Mouse (Mus musculus) adrenal gland, postnatal 14 days (tissue): ENCODE results near the gene Pmf1. TPM values are rescaled to one million over a fixed set of nuclear protein-coding genes. Genes with fewer than 3 reads are reported as not detected.
A peak's percentile ranks its signal among the peaks of the same experiment; 100 is the strongest.

Experiments used
- DNase-seq: peaks from one replicate; pipeline ENCODE4 v3.0.0; 2021; ENCODE audit warnings: mixed read lengths
- microRNA-seq, 2 experiments: library from miRNA; unstranded; fragments of <30 nt; microRNA quantifications; one replicate each; pipeline ENCODE4 v1.2.0; 2021
- total RNA-seq: library from RNA; stranded (reverse); gene quantifications from 2 replicates; pipeline ENCODE4 v1.2.3, GENCODE M21; 2021

Gene Pmf1
- total RNA-seq, 1 experiment from 2014 or later = 58.2 TPM

GRCm38 (mm10) chr3:88354396-88355165 is 55.5 kb downstream of the Pmf1 start:
- DNase-seq = peak; percentile 80

GRCm38 (mm10) chr3:88352907-88353306 is 57.2 kb downstream of the Pmf1 start:
- DNase-seq = peak; percentile 47

GRCm38 (mm10) chr3:88350732-88351131 is 59.4 kb downstream of the Pmf1 start:
- DNase-seq = no peak

Small RNA genes within 50 kb of the gene (microRNA-seq; reads per million reads assigned to microRNA genes)
- 0 reads per million in 2 experiments for gene Mir7011

Other genes with a start within 250 kb of the Pmf1 start
- gene Rhbg, start 155.6 kb downstream of the Pmf1 start, total RNA-seq = 0.86 and 2.1 TPM in 2 replicates
- 0.96 and 1.5 TPM in 2 replicates for gene Gm38392, start 123.1 kb downstream of the Pmf1 start, total RNA-seq
- 8.3 and 9.7 TPM in 2 replicates for gene Tsacc, start 113.3 kb downstream of the Pmf1 start, total RNA-seq
- 255 and 265 TPM in 2 replicates for gene Cct3, start 113.2 kb downstream of the Pmf1 start, total RNA-seq
- gene Glmp, start 85.3 kb downstream of the Pmf1 start, total RNA-seq = 139 and 159 TPM in 2 replicates
- 15.9 and 22.2 TPM in 2 replicates for gene Tmem79, start 74.2 kb downstream of the Pmf1 start, total RNA-seq
- 44.5 and 55.1 TPM in 2 replicates for gene Smg5, start 74.1 kb downstream of the Pmf1 start, total RNA-seq
- 3.0 TPM in 2 replicates for gene Paqr6, start 45.7 kb downstream of the Pmf1 start, total RNA-seq
- 0.67 and 0.94 TPM in 2 replicates for gene Bglap3, start 37.6 kb downstream of the Pmf1 start, total RNA-seq
- not detected in 2 replicates for gene Bglap2, start 31.6 kb downstream of the Pmf1 start, total RNA-seq
- 2.1 and 3.3 TPM in 2 replicates for gene Bglap, start 25.9 kb downstream of the Pmf1 start, total RNA-seq
- gene Slc25a44, start 14.8 kb upstream of the Pmf1 start, total RNA-seq = 46.7 and 51.7 TPM in 2 replicates
- 11.0 and 11.5 TPM in 2 replicates for gene Sema4a, start 50.9 kb upstream of the Pmf1 start, total RNA-seq
- gene Lmna, start 99.6 kb upstream of the Pmf1 start, total RNA-seq = 97.6 and 99.3 TPM in 2 replicates
- gene Mex3a, start 122.1 kb upstream of the Pmf1 start, total RNA-seq = 4.2 and 4.4 TPM in 2 replicates
- gene Rab25, start 138.0 kb upstream of the Pmf1 start, total RNA-seq = not detected in 2 replicates
- gene Lamtor2, start 142.7 kb upstream of the Pmf1 start, total RNA-seq = 133 and 138 TPM in 2 replicates
- gene Ubqln4, start 143.4 kb upstream of the Pmf1 start, total RNA-seq = 70.3 and 75.3 TPM in 2 replicates
- gene Ssr2, start 165.5 kb upstream of the Pmf1 start, total RNA-seq = 222 and 252 TPM in 2 replicates
- 36.9 and 67.6 TPM in 2 replicates for gene Arhgef2, start 195.6 kb upstream of the Pmf1 start, total RNA-seq
- not detected in 2 replicates for gene Rxfp4, start 242.8 kb upstream of the Pmf1 start, total RNA-seq